Mouse (Mus musculus) hematopoietic stem cell, adult 5-6 weeks (primary cell): ENCODE results near the gene Stab1. TPM values are rescaled to one million over a fixed set of nuclear protein-coding genes. Genes with fewer than 3 reads are reported as not detected.
A peak's percentile ranks its signal among the peaks of the same experiment; 100 is the strongest.

ENCODE experiments used
- ATAC-seq, 2 experiments: fragments of 125-278 bp in 1 of 2; replicated peaks in 1 of 2; 2 replicates each; pipeline ENCODE4 v1.8.0; 2016 to 2017; ENCODE audit warnings: inconsistent platforms in 2 of 2, mild to moderate bottlenecking in 2 of 2, moderate number of reproducible peaks in 2 of 2, low read depth in 1 of 2, moderate TSS enrichment in 1 of 2; ENCODE audit not compliant: low FRiP score in 2 of 2, poor library complexity in 2 of 2, severe bottlenecking in 2 of 2, insufficient read depth in 1 of 2, low TSS enrichment in 1 of 2
- total RNA-seq: library from RNA; stranded (forward); fragments of 172-1452, 232-1000 nt; gene quantifications from 2 replicates; pipeline ENCODE4 v1.2.3, GENCODE M21; 2017

The Stab1 gene
- 0.25 TPM in 1 of 2 replicates, not detected in the other for total RNA-seq

- peak; percentile 66 to 78 for ATAC-seq
Measured at GRCm38 (mm10) chr14:31168425-31168824, at the start of gene Stab1. Stab1 (minus strand) TSS chr14:31168641.

GRCm38 (mm10) chr14:31217666-31218065 lies 49.2 kb upstream of the Stab1 start, which contains the start of gene Sema3g:
Sema3g (plus strand) TSS chr14:31217860.
- peak; percentile 70 to 79 for ATAC-seq

GRCm38 (mm10) chr14:31216846-31217245 lies 48.4 kb upstream of the Stab1 start, which contains the start of gene Nisch:
Nisch (minus strand) TSS chr14:31216946.
- ATAC-seq: no peak

- peak; percentile 63 to 68 for ATAC-seq
Measured at GRCm38 (mm10) chr14:31215157-31216002, 46.9 kb upstream of the Stab1 start.

GRCm38 (mm10) chr14:31214684-31215083 lies 46.2 kb upstream of the Stab1 start:
- no peak for ATAC-seq

- no peak for ATAC-seq
Measured at GRCm38 (mm10) chr14:31213868-31214267, 45.4 kb upstream of the Stab1 start.

GRCm38 (mm10) chr14:31212499-31212898 lies 44.1 kb upstream of the Stab1 start:
- no peak for ATAC-seq

GRCm38 (mm10) chr14:31211854-31212253 lies 43.4 kb upstream of the Stab1 start:
- no peak for ATAC-seq

- ATAC-seq: no peak
Measured at GRCm38 (mm10) chr14:31209133-31209557, 40.7 kb upstream of the Stab1 start.

- no peak for ATAC-seq
Measured at GRCm38 (mm10) chr14:31208084-31208483, 39.6 kb upstream of the Stab1 start, which contains the start of gene Tnnc1. Tnnc1 (plus strand) TSS chr14:31208312.

- peak in 1 of 2 experiments; percentile 16; a peak in 1 of 4 replicates for ATAC-seq
Measured at GRCm38 (mm10) chr14:31207070-31207830, 38.8 kb upstream of the Stab1 start.

- peak; percentile 77 to 78 for ATAC-seq
Measured at GRCm38 (mm10) chr14:31206472-31206981, 38.1 kb upstream of the Stab1 start.

GRCm38 (mm10) chr14:31205562-31206467 lies 37.4 kb upstream of the Stab1 start:
- ATAC-seq: peak in 1 of 2 experiments; percentile 9; a peak in 1 of 4 replicates

GRCm38 (mm10) chr14:31205244-31205561 lies 36.8 kb upstream of the Stab1 start:
- no peak for ATAC-seq

- ATAC-seq: no peak
Measured at GRCm38 (mm10) chr14:31204844-31205243, 36.4 kb upstream of the Stab1 start.

GRCm38 (mm10) chr14:31200038-31200437 lies 31.6 kb upstream of the Stab1 start:
- no peak for ATAC-seq

GRCm38 (mm10) chr14:31199599-31199998 lies 31.2 kb upstream of the Stab1 start:
- ATAC-seq: no peak
